Mouse (Mus musculus) hematopoietic multipotent progenitor cell, adult 10-12 weeks (in vitro differentiated cells): ENCODE results near the gene Cpvl. TPM values are rescaled to one million over a fixed set of nuclear protein-coding genes. Genes with fewer than 3 reads are reported as not detected.

Experiments used
- polyA plus RNA-seq: library from polyadenylated mRNA; stranded (reverse); fragments of >175 nt; gene quantifications from 2 replicates; pipeline ENCODE4 v1.2.3, GENCODE M21; 2012; ENCODE audit warnings: low replicate concordance

Cpvl gene
- not detected in 2 replicates for polyA plus RNA-seq

DNA sequence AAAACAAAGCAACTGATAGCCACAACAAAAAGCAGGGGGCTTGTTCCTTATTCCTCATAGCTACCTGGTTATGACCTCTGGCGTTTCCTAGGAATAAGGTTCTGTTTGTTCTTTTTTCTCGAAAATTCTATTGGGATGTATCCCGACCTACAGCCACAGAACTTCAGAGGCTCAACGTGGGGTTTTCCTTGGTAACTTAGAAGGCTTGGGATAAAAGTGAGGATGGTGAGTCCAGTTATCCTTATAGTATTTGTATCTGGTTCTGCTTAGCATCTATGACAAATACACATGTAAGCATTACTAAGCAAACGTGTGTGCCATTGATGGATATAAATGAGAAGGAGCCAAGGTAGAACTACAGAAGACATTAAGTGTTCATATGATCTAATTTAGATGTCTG, at the start of gene Cpvl:
Gene Cpvl (minus strand): TSS at position 101 of the 400 bp plus-strand sequence.

Other genes starting within 250 kb of the Cpvl start
- 0.04 and 0.08 TPM in 2 replicates for gene Tril, start 157.8 kb downstream of the Cpvl start, polyA plus RNA-seq
- 4.5 and 10.2 TPM in 2 replicates for gene Chn2, start 60.9 kb upstream of the Cpvl start, polyA plus RNA-seq